Mouse (Mus musculus) stomach, postnatal 0 days (tissue): ENCODE measurements around the gene Slc41a1. TPM values are rescaled to one million over a fixed set of nuclear protein-coding genes. Genes with fewer than 3 reads are reported as not detected.

Experiments used
- ATAC-seq: fragments of 200-750 bp; cut with Nextera tagmentation; 2 replicates; pipeline ENCODE4 v1.8.0; 2017; ENCODE audit not compliant: low FRiP score, low TSS enrichment
- DNase-seq: peaks from one replicate; pipeline ENCODE4 v3.0.0-alpha.2; 2016; ENCODE audit warnings: low spot score
- H3K27ac ChIP-seq: fragments of 300-500 bp; sonication (generic); replicated peaks from 2 replicates; pipeline ENCODE4 v1.5.1; 2014; ENCODE audit warnings: mild to moderate bottlenecking, control low read depth
- H3K27me3 ChIP-seq: fragments of 300-500 bp; sonication (generic); 2 replicates; pipeline ENCODE4 v1.6.1; 2014; ENCODE audit warnings: low read length; ENCODE audit not compliant: control insufficient read depth, insufficient read depth
- H3K36me3 ChIP-seq: fragments of 300-500 bp; sonication (generic); 2 replicates; pipeline ENCODE4 v1.6.1; 2014; ENCODE audit warnings: low read length, mixed read lengths; ENCODE audit not compliant: control insufficient read depth, insufficient read depth
- H3K4me1 ChIP-seq: fragments of 300-500 bp; sonication (generic); replicated peaks from 2 replicates; pipeline ENCODE4 v1.6.1; 2014; ENCODE audit warnings: antibody characterized with exemption; ENCODE audit not compliant: control insufficient read depth, insufficient read depth
- H3K4me2 ChIP-seq: fragments of 300-500 bp; sonication (generic); replicated peaks from 2 replicates; pipeline ENCODE4 v1.6.1; 2014; ENCODE audit warnings: low read depth, mild to moderate bottlenecking, control low read depth, moderate library complexity
- H3K4me3 ChIP-seq: fragments of 300-500 bp; sonication (generic); 2 replicates; pipeline ENCODE4 v1.5.1; 2014; ENCODE audit warnings: low read depth, low read length, control low read depth
- H3K9ac ChIP-seq: fragments of 300-500 bp; sonication (generic); 2 replicates; pipeline ENCODE4 v1.6.1; 2014; ENCODE audit warnings: mild to moderate bottlenecking, low read length, control low read depth, mixed read lengths
- H3K9me3 ChIP-seq: fragments of 300-500 bp; sonication (generic); 2 replicates; pipeline ENCODE4 v1.6.1; 2016; ENCODE audit warnings: low read length; ENCODE audit not compliant: control insufficient read depth
- CTCF ChIP-seq: IDR thresholded peaks from 2 replicates; pipeline ENCODE4 v1.5.1; 2016; ENCODE audit warnings: antibody characterized with exemption, low read depth, mild to moderate bottlenecking, moderate library complexity
- EP300 ChIP-seq: optimal IDR thresholded peaks from 2 replicates; pipeline ENCODE3; 2016; ENCODE audit warnings: antibody characterized with exemption
- WGBS: fragments of 180-500 bp; shearing (Covaris S2); extraction: QIAGEN DNeasy Blood & Tissue Kit; methylation state at CpG from one replicate; pipeline ENCODE4 v1.1.7; 2014; 5-methylcytosine and 5-hydroxymethylcytosine counted together
- polyA plus RNA-seq: library from polyadenylated mRNA; unstranded; fragments of >200 nt; fragmentation: Nextera tagmentation; extraction: Ambion mirVana; gene quantifications from 2 replicates; pipeline ENCODE4 v1.2.1, GENCODE M21; 2015

Slc41a1 gene
- polyA plus RNA-seq: 7.0 and 7.1 TPM in 2 replicates

DNA sequence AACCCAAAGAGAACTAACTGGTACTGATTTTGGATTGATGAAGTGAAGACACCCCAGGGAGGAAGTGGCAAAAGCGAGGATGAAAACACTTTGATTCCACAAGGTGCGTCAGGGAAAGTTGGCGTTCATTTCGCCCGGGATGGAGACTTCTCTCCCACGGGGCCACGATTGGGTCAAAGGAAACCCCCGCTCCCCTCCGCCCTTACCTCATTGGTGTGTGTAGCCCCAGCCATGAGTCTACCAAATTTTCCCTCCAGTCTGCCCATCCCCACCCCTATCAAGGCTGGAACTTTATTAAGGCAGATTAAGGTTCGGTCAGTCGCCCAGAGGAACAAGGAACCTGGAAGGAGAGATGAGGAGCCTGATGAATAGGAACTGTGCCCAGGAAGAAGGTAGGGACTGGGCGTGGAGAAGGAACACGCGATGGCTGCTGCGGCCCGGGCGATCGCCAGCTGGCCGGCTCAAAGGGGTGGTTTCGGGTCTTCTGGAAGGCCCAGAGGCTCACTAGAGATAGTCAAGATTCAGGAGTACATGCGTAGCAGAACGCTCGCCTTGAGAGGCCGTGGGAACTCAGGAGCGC, at the start of gene Slc41a1:
Slc41a1 (plus strand) TSS at position 287 of the 580 bp plus-strand sequence.
- Histone ChIP-seq H3K27me3 (no peaks in the 10 kb centered on the region), H3K4me1 (peaks cover 3% of the 10 kb centered on the region; the same call in 1 of the 2 replicates), H3K27ac (peak within 1 kb of the TSS; percentile 86), H3K4me2 (peak within 1 kb of the TSS; percentile 88), H3K9me3 (no peaks in the 10 kb centered on the region), H3K4me3 (peak within 1 kb of the TSS; percentile 81), H3K36me3 (no peaks in the 10 kb centered on the region; the same call in 1 of the 2 replicates), H3K9ac (peak within 1 kb of the TSS; percentile 81)
- no peak for DNase-seq
- TF ChIP-seq EP300 (no peak), CTCF (no peak)
- 5% methylated on average over 25 of the region's 25 CpGs for WGBS
- peak; percentile 56 for ATAC-seq

GRCm38 (mm10) chr1:131794591-131794990, 32.7 kb upstream of the Slc41a1 start:
- WGBS: 29% methylated on average over 3 of the region's 3 CpGs
- no peak overlapping the region for H3K9ac ChIP-seq
- TF ChIP-seq EP300 (no peak), CTCF (no peak)
- DNase-seq (no peak), ATAC-seq (no peak)
- no peaks in the 10 kb centered on the region for H3K36me3 ChIP-seq
- H3K27ac ChIP-seq: no peak overlapping the region
- H3K9me3 ChIP-seq: no peaks in the 10 kb centered on the region
- H3K4me1 ChIP-seq: no peaks in the 10 kb centered on the region
- no peak overlapping the region for H3K4me3 ChIP-seq
- no peaks in the 10 kb centered on the region for H3K27me3 ChIP-seq
- no peak overlapping the region for H3K4me2 ChIP-seq

DNA sequence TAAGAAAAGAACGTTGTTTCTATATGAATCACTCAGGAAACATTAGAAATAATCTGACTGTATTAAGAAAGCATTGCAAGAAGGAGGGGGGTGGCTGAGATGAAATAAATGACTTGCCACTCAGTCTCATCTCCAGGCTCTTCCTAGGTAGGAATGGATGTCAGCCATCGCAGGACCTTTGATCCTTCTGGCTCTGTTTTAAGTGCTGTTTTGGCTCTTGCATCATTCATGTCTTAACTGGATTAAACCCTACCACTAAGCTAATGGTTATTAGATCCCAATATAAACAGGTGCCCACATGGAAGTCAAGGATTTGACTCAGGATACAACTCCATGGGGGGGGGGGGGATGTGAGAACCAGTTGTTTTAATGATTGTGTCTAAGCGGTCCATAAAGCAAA, 32.1 kb upstream of the Slc41a1 start:
- H3K9ac ChIP-seq: no peak overlapping the region
- ATAC-seq (no peak), DNase-seq (no peak)
- H3K4me3 ChIP-seq: no peak overlapping the region
- no peaks in the 10 kb centered on the region for H3K27me3 ChIP-seq
- H3K4me2 ChIP-seq: no peak overlapping the region
- 50% methylated on average over 3 of the region's 3 CpGs for WGBS
- no peaks in the 10 kb centered on the region for H3K4me1 ChIP-seq
- no peaks in the 10 kb centered on the region for H3K36me3 ChIP-seq
- no peaks in the 10 kb centered on the region for H3K9me3 ChIP-seq
- H3K27ac ChIP-seq: no peak overlapping the region
- TF ChIP-seq EP300 (no peak), CTCF (no peak)

DNA sequence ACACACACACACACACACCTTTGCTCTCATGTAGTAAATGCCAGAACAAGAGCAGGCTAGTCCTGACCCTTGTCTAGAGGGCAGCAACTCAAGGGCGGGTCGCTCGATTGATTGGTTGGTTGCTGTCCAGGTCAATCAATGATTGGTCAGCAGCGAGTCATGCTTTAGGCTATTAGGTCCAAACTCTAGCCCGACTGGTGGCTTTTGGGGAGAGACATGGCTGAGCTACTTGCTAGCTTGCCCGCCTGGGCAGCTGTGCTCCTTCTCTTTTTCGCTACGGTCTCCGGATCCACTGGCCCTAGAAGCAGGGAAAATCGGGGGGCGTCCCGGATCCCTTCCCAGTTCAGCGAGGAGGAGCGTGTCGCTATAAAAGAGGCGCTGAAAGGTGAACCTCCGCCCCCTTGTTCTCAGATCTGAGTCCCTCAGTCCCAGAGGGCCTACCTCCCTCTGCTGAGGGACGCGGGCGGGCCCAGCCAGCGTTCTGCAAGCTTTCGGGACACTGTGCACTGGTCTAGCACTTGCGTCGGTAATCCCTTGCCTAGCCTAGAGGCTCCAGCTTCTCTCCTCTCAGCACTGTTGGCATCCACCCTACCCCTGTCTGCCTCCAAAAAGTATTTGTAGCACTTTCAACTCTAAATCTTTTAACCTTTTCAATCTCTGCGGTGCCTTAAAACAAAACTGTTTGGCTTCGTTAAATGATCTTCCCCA, 29.9 kb upstream of the Slc41a1 start, which contains the start of gene Pm20d1:
Pm20d1 (plus strand) TSS at position 180 of the 708 bp plus-strand sequence.
- H3K4me1 ChIP-seq: no peaks in the 10 kb centered on the region
- DNase-seq (peak; percentile 56), ATAC-seq (peak; percentile 84)
- TF ChIP-seq CTCF (no peak), EP300 (no peak)
- H3K27me3 ChIP-seq: no peaks in the 10 kb centered on the region
- H3K4me2 ChIP-seq: peak within 1 kb of the TSS; percentile 55
- no peaks in the 10 kb centered on the region for H3K9me3 ChIP-seq
- no peaks in the 10 kb centered on the region for H3K36me3 ChIP-seq
- H3K9ac ChIP-seq: 0 out of 2 replicates have a peak within 1 kb of the TSS, but pooled peaks have one; percentile 18
- 8% methylated on average over 26 of the region's 26 CpGs for WGBS
- H3K27ac ChIP-seq: no peak within 1 kb of the TSS
- peak within 1 kb of the TSS; percentile 5 for H3K4me3 ChIP-seq

DNA sequence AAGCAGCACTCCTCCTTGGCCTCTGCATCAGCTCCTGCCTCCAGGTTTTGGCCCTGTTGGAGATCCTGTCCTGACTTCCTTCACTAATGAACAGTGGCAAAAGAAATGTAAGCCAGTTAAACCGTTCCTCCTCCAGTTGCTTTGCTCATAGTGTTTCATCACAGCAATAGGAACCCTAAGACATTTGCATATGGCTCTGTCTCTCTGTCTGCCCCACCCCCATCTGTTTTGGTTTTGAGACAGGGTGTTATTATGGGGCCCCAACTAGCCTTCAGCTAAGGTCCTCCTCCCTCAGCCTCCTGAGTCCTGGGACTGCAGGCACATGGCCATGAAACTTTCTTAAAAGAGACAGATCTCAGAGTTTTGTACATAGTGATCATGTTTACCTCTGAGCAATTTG, 27.3 kb upstream of the Slc41a1 start:
- H3K9me3 ChIP-seq: no peaks in the 10 kb centered on the region
- H3K27me3 ChIP-seq: no peaks in the 10 kb centered on the region
- no peak overlapping the region for H3K4me2 ChIP-seq
- H3K27ac ChIP-seq: no peak overlapping the region
- no peak overlapping the region for H3K4me3 ChIP-seq
- H3K4me1 ChIP-seq: no peaks in the 10 kb centered on the region
- no peak for DNase-seq
- 46% methylated on average over 1 of the region's 1 CpGs for WGBS
- H3K9ac ChIP-seq: no peak overlapping the region
- no peaks in the 10 kb centered on the region for H3K36me3 ChIP-seq
- ATAC-seq: no peak
- TF ChIP-seq CTCF: no peak
- TF ChIP-seq EP300: no peak

DNA sequence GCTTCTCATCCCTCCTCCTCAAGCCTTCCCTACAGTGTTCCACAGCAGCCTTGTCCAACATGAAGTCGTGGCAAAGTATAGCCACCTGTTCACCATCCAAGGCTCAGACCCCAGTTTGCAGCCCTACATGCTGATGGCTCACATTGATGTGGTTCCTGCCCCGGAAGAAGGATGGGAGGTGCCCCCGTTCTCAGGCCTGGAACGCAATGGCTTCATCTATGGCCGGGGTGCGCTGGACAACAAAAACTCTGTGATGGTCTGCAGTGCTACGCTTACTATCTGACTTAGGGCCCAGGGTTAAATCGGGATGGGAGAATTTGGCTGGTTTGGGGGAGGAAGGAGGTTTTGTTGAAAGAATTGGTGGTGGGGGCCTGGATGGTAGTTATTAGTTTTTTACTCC, 26.2 kb upstream of the Slc41a1 start:
- no peak overlapping the region for H3K9ac ChIP-seq
- WGBS: 94% methylated on average over 8 of the region's 8 CpGs
- H3K27ac ChIP-seq: no peak overlapping the region
- no peak for TF ChIP-seq EP300
- TF ChIP-seq CTCF: no peak
- H3K4me1 ChIP-seq: no peaks in the 10 kb centered on the region
- ATAC-seq (no peak), DNase-seq (no peak)
- no peak overlapping the region for H3K4me3 ChIP-seq
- H3K9me3 ChIP-seq: no peaks in the 10 kb centered on the region
- no peaks in the 10 kb centered on the region for H3K36me3 ChIP-seq
- H3K4me2 ChIP-seq: no peak overlapping the region
- H3K27me3 ChIP-seq: no peaks in the 10 kb centered on the region
